Mouse (Mus musculus): ENCODE measurements around the gene Dnah7a.
"Not testable (repeated sequence)": the region's sequence is repeated elsewhere in the genome, so short reads cannot be mapped to it uniquely, and the experiment has no call there.

Dnah7a gene

DNA sequence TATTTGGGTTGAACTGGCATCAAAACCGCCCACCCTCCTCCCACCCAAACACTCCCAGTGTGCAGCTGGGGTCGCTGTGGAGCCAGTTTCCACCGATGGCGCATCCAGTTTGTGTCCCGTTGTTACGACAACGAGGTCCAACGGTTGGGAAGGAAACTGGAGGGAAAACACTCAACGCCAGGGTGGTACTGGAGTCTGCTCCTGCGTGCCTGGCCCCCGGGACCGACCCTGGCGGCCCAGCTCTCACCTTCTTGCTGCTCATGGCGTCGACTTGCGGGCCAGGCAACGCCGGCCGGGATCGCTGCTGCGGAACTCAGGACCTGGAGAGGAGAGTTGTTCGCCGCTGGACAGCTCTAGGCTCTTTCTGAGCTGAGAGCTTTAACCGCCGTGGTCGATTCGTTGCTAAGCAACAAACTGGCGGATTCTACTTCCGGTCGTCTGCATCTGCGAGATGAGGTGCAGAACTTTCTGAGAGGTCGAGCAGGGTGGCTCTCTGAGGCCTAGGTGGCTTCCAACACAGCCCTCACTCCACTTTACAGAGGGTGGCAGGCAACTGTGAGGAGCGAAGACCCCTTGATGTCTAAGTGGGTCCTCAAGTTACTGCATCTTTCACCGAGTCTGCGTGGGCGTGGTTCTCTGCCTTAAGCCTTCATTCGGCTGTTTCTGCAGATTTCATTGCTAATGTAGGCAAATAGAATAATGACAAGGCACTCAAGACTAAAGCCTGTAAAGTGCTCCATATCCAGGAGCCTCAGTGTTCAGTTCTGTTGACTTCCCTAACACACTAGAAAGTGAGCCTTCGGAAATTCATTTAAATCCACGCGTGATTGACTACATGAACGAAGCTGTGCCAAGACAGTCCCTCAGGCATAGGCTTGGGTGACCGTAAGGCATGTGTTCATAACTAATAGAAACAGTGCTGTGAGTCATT lies at the start of gene Dnah7a:
Gene Dnah7a, minus strand, starts transcription at position 354 of the 931 bp plus-strand sequence.
- peak; percentile 63 for DNase-seq

DNA sequence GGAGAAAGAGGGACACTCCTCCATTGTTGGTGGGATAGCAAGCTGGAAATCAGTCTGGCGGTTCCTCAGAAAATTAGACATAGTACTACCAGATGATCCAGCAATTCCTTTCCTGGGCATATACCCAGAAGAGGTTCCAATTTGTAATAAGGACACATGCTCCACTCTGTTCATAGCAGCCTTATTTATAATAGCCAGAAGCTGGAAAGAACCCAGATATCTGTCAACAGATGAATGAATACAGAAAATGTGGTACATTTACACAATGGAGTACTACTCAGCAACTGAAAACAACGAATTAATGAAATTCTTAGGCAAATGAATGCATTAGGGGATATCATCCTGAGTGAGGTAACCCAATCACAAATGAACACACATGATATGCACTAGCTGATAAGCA lies 46.9 kb upstream of the Dnah7a start:
- not testable (repeated sequence) for DNase-seq

DNA sequence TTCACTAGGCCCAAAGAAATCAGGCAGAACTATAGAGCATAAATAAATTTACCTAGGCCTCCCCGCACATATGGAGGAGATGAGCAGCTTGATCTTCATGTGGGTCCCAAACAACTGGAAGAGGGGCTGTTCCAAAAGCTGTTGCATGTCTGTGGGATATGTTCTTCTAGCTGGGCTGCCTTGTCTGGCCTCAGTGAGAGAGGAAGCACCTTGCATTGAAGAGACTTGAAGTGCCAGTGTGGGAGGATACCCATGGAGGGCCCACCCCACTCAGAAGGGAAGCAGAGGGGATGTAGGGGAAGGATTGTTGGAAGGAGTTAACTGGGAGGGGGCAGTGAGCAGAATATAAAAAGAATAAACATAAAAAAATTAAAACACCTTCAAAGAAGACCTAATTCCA lies 44.6 kb upstream of the Dnah7a start:
- DNase-seq, result no peak

DNA sequence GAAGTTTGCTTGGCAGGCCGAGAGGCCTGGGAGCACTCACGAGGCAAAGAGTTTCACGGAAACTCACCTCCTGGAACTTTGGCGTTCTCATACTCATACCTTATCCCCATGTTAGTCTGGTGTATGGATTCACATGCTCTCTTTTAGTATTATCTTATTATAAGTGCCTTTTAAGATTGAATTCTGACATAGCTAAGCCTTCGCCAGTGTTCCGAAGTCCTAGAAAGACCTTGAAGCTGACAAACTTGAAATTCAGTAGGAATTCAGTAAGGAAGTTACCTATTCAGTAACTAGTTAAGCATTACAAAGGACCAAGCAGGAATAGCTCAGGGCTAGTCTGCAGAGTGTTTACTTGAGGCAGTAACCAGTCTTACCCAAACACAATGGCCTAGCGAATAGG lies 44.1 kb upstream of the Dnah7a start:
- DNase-seq, result not testable (repeated sequence)

DNA sequence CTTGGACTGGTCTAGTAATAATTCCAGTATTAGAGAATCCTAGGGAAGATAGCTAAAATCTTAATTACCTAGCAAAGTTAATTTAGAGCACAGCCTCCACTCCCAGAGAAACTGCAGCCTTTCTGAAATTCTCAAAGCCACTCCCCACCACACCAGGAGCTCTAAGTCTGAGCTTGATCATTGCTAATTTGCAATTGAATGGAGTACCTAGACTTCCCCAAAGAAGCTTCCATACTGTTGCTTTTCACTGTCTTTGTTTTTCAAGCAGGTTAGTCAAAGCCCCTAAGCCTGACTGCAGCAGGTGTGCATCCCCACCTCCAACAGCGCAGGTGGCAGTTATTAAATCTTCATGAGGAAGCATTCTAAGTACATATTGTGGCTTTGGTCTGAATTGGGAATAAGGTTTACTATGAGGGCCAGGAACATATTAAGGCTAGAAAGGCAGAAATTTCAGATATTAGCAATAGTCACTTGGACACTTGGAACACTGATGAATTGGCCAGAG lies 43.3 kb upstream of the Dnah7a start:
- DNase-seq, result not testable (repeated sequence)

DNA sequence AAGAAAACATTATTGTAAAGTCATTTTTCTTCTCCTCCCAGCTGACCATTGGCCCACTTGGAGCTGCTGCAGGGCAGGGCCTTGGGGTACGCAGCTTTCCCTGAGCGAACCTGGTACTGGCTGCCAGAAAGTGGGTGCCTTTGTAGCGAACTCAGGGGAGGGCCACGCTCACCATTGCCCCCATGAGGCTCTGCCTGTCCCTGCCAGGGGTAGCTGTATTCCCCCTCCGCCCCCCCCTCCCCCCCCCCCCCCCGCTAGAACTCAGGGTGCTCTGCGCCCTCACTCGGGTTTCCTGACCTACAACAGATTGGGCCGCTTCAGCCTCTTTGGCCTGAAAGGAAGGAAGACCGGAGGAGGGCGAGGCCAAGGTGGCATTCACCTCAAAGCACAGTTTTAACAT lies 42.0 kb upstream of the Dnah7a start:
- no peak for DNase-seq

DNA sequence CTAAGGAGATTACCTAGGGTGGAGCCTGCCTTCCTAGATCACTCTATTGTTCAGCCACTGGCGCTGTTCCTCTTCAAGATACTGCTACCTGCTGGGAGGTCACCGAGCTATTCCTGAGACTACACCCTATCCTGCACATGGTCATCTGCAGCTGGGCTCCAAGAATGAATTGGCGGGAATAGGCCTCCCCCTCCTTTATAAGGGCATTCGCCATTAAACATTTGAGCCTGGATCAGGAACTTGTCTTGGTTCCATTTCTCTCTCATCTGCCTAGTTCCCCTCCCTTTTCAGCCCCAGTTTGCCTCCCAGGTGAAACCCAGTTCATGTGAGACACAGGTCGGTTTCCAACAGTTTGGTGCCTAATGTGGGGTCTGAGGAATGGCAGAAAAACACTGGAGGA lies 39.4 kb upstream of the Dnah7a start:
- no peak for DNase-seq

DNA sequence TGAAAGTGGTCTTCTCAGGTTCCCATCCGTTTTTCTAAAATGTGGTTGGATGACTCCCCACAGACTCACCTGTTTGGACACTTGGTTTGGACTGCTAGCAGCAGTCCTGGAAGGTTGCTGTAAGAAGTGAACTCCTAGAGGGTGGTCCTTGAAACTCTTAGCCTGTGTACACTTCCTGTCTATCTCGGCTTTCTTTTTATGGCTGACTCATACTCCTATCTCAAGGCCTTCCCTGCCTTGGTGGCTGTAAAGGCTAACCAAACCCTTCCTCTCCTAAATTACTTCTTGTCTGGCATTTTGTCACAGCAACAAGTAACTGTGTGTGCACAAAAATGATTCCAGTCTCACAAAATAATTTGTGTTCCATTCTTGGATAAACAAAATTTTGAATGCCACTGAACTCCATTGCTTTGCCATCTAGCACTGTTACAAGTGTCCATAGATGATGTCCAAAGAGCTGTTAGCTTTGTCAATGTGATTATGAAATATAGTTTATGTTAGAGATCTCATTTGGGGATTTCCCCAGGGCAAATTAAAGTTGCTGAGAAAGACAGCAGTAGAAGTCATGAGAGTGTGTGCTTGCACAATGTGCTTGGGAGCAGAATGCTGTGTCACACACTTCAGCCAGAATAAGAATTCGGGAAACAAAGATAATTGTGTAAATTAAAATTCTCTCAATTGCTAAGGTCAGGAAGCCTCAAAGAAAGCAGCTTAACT lies 35.3 kb upstream of the Dnah7a start:
- DNase-seq, result no peak

DNA sequence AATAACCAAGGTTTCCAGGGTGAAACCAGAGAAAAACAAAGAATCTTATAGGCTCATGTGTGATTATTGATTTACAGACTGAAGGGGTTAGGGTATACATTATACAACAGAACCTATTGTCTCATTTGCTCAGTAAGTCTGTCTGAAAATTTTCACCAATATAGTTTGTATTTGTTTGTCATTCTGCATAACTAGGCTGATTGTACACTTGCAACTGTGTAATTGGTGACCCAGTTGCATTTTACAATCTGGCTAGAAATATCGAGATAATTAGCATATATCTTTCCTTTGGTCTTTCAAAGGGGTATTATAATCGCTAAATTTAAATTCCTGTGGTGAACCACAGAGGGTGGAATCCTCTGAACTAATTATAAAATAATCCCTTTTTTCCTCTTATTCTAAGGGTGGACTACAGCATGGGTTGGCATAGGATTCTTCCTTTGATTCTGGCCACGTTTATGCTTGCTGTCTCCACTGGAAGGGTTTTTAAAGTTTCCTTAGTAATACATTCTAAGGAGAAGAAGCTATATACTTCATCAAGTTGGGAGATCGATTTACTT lies 34.3 kb upstream of the Dnah7a start:
- DNase-seq, result no peak

DNA sequence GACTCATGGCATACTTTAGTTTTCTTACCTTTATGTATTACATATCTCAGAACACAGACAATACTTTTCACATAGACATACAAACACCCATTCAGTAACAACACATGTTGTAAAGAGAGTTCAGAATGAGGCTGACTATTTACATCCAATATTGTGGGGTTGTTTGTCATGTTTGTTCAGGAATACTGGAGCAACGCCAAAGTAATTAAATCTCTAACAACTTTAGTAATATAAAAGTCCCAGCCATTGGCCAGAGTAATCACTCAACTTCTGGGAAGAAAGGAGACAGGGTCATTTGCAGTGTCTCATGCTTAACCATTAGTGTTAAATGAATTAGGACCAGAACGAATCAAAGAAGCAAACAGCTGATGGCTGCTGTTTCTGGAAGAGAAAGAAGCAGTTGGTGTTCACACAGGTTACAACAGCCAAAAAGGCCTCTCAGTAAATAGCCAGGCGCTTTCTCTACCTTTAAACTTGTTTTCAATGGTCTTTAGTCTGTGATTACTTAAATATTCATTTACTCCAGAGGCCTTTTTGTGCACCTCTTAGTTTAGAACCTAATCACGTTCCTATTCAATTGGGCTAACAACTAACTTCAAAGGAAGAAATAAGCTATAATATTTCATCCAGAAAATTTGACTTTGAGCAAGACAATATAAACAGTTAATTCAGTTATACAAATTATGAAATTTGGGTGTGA lies 33.6 kb upstream of the Dnah7a start:
- DNase-seq, result not testable (repeated sequence)

DNA sequence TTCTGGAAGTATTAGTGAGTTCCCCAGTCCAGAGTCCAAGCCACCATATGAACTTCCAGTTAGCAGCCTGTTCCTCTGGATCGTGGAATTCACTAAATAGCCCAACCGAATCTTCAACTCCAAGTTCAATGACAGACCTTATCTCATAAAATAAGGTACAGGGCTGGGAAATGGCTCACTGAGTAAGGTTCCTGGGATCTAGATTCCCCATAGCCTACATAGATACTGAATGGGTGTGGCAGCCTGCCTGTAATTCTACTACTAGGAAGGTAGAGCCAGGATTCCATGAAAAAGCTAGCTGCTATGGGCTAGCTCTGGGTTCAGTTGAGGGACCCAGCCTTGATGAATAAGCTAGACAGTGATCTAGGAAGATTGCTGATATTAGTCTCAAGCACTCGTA lies 30.0 kb upstream of the Dnah7a start:
- DNase-seq, result no peak

DNA sequence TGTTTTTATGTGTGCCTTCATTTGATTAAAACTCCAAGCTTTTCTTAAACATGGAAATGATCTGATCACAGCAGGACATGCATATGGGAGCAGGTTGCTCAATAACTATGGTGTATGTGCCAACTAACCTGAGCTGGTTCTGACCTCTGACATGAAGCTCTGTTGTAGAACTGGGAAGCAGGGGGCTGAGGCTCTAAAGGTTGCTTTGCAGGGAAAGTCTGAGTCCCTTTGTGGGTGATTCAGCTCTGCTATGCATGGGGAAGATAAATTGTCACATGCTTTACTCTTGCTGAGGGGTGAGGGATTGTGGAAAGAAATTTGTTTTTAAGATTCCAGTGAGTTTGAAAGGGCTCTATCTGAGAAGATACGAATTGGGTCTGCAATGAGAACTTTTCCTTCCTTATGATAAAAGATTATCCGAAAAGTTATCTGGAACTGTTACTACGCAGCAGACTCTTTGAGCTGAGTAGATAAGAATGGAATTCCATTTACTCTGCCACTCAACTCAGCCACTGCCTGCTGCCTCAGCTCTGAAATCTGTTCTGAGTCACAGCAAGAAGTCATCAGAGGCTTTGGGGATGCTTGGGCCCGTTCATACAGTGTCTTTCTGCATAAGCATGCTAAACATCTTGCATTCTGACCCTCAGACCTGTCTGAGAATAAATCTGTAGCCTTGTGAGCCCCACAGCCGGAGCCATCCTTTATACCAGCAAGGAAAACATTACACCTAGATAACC lies 22.1 kb upstream of the Dnah7a start:
- DNase-seq, result no peak

DNA sequence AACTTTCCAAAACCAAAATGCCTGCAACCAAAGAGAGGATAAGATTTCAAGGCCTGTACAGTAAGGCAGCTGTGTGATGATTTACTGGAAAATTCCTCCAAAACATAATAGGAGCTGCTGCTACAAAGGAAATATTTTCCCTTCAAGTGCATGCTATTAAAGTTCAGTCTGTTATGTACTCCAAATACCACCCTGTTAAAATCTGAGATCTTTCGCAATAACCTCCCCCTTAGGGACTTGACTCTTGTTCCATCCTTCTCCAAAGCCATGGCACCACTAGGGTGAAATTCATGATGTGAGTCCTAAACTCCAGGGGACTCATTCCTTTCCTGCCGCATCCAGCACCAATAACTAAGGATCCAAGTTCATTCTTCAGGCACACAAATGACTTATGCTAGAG lies 20.3 kb upstream of the Dnah7a start:
- DNase-seq, result no peak

DNA sequence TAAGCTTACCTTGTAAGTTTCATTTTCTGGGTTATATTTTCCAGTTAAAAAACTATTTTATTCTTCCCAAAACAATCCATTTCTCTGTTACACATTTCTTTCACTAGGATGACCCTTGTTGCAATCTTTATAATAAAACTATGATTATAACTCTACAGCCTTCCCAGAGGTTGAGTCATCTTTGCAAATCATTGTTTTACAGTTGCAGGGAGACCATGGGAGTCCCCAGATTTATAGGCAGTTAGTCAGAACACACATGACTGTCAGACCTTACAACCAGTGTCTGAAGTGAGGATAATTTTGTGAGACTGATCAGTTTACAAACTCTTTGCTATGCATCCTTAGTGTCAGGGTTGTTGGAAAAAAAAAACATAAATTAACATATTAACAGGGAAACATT lies 14.8 kb upstream of the Dnah7a start:
- no peak for DNase-seq

DNA sequence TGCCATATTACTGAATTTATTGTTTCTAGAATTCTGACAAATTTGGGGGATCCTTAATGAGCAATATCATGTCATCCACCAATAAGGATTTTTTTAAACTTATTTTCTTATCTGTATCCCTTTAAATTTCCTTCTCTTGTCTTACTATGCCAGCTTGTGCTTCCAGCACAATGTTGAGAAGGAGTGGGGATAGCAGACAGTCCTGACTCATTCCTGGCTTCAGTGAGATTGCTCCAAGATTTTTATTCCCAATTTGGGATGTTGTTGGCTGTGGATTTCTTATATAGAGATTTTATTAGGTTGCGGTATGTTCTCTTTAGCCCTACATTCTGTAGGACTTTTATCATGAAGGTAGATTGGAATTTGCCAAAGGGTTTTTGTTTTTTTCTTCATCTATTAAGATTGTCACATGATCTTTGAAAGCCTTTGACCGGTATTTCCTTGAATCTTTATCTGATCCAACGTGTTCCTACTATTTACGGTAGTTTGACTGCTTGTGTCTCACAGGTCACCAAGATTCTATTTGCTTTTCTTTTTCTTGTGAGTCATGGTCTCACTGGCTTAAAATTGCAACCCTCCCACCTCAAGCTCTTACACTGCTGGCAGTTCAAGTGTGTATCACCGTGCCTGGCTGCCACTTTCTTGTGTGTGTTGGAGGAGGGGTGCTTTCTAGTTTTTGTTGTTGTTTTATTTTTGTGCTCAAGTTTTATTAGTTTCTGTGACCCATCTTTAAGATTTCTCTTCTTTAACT lies 14.2 kb upstream of the Dnah7a start:
- no peak for DNase-seq

DNA sequence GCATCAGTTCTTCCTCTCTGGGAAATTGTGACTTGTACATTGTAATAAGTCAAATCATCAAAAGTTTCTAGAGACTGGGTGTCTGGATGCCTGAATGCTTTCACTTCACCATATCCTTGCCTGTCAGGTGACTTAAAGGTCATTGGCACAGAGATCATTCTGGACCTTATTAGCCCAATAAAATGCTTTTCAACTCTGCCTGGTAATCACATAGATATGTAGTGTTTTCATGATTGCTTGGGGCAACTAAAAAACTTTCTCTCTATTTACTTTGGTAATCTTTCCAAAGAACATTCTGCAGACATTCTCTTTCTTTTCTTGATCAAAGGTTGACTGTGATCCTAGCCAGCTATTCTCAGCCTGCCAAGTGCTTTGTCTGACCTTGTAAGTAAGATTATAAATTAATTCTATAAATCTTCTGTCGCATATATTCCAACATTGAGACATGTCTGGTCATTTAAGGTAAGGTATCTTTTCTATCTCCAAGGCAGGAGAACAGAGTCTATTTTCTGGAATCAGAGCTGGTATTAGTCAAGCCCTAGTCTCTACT lies 9.5 kb upstream of the Dnah7a start:
- no peak for DNase-seq

DNA sequence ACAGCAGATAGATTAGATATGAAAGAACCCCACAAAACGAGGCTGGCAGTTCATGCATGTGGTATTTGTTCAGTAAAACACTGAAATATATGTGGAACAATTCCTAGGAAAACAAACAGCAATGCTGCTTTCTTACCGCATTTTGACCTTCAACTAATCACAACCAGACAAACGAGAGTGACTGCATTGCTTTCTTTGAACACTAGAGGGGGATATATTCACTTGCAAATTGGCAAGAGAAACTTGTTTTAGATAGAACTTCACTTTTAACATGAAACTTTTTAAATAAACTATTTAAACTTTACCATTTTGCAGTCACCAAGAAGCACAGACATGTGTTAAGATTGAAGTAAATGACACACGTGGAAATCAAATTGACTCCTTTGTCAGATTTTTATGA lies 8.9 kb upstream of the Dnah7a start:
- DNase-seq, result peak; percentile 52

DNA sequence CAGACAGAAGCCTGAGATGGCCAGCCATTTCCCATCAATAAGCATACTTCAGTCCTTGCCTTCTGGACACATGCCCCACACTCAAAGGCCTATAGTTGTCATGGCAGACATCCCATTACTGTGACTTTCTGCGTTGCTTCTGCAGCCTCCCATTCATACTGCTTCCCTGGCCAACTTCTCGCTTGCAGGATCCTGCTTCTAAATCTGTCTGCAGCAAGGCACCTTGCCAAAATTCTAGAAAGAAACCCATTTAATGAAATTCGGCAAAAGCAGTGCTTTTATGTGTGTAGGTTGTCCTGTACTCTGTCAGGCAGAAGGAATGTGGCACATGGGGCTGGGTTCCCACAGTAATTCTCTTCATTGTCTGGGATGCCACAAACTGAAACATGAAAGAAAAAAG lies 6.8 kb upstream of the Dnah7a start:
- DNase-seq, result not testable (repeated sequence)

DNA sequence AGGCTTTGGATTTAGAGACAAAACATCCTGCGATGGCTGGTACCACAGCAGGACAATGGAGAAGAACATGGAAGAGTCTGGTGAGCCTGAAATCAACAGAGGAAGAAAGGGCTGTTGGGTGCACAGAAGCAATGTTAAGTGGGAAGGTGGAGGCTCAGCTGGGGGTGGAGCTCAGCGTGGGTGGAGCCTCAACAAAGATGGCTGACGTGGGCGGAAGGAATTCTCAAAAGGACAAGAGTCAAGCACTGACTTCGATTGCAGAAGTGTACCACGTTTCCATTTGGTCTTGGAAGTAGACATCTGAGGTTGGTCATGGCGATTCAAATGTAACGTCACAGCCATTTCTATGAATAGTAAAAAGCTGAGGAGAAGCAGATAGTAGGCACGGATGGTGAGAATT lies 4.5 kb upstream of the Dnah7a start:
- no peak for DNase-seq

DNA sequence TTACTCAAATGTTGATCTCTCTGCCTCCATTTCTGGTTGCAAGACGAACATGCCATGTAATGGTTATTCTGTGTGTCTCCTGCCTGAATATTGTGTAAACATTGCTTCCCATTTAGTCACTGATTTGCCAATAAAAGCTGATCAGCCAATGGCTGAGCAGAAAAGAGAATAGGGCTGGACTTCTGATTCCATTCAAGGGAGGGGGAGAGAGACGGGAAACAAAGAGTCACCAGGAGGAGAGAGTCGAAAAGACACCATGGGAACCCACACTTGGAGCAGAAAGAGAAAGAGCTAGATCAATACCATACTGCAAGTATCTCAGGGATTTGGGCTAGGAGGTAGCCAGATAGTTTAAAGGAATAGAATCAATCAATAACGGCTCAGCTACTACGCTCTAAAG lies 3.0 kb upstream of the Dnah7a start:
- DNase-seq, result not testable (repeated sequence)

DNA sequence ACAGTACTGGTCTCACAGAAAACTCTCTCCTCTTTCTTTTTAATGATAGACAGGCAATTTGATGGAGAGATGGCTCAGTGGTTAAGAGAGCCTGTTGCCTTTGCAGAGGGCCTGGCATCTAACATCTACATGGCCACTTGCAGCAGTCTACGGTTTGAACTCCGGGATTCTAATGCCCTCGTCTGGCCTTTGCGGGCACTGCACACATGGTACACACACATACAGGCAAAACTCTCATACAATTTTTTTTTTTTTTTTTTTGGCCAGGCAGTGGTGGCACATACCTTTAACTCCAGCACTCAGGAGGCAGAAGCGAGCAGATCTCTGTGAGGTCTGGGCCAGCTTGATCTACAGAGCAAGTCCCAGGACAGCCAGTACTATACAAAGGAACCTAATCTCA lies 2.4 kb downstream of the Dnah7a start:
- peak; percentile 7 for DNase-seq
